Mouse (Mus musculus) c-Kit-positive CD71-negative TER-119-negative erythroid progenitor cells, embryonic 14.5 days (primary cell): ENCODE measurements around the gene Gatd1.
"Not testable (repeated sequence)": the region's sequence is repeated elsewhere in the genome, so short reads cannot be mapped to it uniquely, and the experiment has no call there.

ENCODE experiments used
- DNase-seq: peaks from one replicate; pipeline ENCODE4 v3.0.0-alpha.2; 2013; ENCODE audit warnings: low read depth

Gatd1 gene

DNA sequence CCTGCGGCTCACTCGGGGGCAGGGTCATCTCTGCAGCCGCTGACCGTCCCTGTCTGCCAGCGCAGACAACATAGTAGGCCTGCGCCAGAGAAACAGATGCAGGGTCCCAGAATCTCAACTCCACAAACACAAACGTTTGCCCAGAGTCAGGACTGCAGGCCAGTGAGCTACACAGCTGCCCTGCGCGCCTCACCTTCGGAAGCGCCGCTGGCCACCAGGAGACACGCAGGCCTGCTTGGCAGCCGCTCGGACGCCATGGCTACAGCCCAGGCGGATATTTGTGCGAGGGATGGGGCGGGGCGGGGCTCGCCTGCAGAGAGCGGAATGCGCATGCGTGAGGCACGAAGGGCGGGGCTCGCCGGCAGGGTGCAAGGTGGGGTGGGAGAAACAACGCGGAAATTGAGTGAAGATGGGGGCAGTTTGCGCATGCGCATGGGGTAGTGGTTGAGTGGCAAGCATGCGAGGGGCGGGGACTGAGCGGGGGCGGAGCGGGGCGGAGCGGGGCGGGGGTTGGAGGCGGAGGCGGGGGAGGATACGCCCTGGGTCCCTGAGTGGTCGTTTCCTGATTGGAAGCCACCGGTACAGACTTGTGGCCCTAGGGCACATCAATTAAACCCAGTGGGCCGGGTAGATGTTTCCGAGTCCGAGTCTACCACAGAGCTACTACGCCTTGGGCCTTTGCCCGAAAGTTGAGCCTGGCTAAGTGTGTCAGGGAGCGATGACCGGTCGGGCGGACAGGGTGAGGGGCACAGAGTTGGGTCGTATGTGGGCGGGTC lies at the start of gene Gatd1:
Gene Gatd1, minus strand, starts transcription at position 328 of the 776 bp plus-strand sequence.
- peak; percentile 100 for DNase-seq

GRCm38 (mm10) chr7:141462333-141462821 lies 48.4 kb upstream of the Gatd1 start:
- no peak for DNase-seq

DNA sequence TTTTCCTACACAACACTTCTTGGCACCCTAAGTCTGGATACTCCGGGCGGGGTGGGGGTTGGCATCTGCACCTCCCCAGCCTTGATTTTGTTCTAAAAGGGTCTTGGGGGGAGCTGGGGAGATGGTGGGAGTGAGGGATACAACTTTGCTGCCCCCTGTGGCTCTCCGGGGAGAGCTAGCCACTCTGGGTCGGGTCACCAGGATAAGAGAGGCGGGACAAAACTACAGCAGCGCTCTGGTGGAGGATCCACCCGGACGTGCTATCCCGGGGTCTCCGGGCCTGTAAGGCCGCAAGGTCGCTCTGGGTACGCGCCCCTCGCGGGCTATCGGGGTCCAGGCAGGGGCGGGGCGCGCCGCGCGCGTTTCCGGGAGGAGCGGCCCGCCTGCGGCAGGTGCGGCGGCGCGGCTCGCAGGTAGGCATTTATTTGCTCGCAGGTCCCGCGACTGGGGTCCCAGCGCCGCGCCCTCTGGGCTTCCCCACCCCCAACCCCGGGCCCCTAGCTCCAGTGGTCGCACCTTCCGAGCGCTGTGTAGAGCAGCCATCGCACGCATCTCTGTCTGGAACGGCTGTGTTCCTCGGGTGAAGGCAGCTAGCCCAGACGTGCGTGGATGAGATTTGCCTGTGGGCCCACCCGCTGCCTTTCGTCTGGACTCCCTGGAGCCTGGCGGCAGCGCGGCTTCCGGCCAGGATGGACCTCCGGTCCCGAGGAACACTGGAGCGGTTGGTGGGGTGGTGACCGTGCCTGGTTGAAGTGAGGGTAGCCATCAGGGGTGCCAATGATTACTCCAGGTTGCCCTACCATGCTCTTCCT lies 47.8 kb upstream of the Gatd1 start:
- DNase-seq = no peak

- DNase-seq = no peak
Observed at GRCm38 (mm10) chr7:141460391-141461113, 46.6 kb upstream of the Gatd1 start, which contains the start of gene Cracr2b. Cracr2b (plus strand) TSS chr7:141461094.

DNA sequence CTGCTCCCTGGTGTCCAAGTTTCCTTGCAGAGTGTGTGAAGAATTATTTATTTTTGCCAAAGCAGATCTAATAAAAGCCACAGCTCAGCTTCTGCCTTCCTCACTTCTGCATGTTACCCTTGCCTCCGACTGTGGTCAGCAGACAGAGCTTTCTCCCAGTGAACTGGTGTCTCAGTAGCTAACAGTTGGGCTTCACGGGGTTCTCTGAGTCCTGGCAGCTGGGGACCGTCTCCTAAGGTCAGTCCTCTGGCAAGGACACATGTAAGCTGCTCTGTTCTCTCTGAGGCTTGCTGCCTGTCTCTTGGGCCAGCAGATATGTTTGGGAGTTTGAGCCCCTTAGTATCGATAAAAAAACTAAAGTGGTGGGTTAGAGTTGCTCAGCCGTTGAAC lies 46.1 kb upstream of the Gatd1 start:
- DNase-seq = no peak

DNA sequence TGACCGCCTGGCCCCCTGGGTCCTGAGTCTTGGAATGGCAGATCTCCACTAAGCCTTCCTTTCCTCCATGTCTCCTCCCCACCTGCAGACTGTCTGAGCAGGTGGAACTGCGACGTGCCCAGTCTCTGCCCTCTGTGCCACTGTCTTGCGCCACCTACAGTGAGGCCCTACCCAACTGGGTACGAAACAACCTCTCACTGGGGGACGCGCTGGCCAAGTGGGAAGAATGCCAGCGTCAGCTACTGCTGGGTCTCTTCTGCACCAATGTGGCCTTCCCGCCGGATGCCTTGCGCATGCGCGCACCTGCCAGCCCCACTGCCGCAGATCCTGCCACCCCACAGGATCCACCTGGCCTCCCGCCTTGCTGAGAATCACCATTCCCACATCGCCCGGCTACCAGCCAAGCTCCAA lies 45.4 kb upstream of the Gatd1 start:
- no peak for DNase-seq

- no peak for DNase-seq
Observed at GRCm38 (mm10) chr7:141458661-141459060, 44.7 kb upstream of the Gatd1 start.

- DNase-seq = no peak
Observed at GRCm38 (mm10) chr7:141457986-141458660, 44.2 kb upstream of the Gatd1 start.

- no peak for DNase-seq
Observed at GRCm38 (mm10) chr7:141457236-141457635, 43.3 kb upstream of the Gatd1 start.

DNA sequence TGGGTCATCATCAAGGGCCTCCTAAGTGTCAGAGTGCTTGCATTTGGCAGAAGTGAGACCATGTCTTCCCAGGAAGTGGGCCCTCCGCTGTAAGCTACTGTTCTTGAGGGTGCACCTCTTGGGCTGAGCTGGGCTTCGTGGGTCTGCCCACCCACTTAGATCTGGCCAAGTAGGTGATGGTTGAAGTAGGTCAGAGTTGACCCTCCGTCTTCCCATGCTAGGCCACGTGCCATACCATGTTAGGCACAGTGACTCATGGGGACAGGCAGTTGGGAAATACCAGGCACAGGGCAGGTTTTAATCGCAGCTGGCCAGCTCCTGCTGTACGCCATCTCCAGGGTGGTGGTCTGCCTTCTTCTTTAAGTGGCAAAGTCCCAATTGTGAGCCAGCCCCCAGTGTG lies 42.8 kb upstream of the Gatd1 start:
- DNase-seq = no peak

- no peak for DNase-seq
Observed at GRCm38 (mm10) chr7:141455610-141456314, 41.8 kb upstream of the Gatd1 start.

GRCm38 (mm10) chr7:141454967-141455551 lies 41.1 kb upstream of the Gatd1 start, which contains the start of gene Pnpla2:
Pnpla2 (plus strand) TSS chr7:141455198.
- DNase-seq = peak; percentile 89

GRCm38 (mm10) chr7:141453636-141454035 lies 39.7 kb upstream of the Gatd1 start:
- DNase-seq = no peak

DNA sequence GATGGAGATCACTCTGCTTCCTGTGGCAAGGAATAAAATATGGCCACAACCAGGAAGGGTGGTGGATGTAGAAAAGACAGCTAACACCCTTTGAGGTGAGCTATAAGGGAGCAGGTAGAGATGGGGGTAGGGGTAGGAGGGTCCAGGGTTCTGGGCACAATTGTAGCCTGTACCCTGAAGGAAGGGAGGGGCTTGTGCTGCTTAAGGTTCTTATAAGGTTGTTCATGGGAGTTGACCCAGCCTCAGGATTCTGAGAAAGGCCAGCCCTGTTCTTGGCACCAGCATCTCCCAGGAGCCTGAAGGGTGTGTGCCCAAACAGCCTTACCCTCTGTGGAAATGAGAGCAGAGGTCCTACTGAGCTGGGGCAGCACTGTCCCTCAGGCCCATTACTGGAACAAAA lies 38.0 kb upstream of the Gatd1 start:
- no peak for DNase-seq

DNA sequence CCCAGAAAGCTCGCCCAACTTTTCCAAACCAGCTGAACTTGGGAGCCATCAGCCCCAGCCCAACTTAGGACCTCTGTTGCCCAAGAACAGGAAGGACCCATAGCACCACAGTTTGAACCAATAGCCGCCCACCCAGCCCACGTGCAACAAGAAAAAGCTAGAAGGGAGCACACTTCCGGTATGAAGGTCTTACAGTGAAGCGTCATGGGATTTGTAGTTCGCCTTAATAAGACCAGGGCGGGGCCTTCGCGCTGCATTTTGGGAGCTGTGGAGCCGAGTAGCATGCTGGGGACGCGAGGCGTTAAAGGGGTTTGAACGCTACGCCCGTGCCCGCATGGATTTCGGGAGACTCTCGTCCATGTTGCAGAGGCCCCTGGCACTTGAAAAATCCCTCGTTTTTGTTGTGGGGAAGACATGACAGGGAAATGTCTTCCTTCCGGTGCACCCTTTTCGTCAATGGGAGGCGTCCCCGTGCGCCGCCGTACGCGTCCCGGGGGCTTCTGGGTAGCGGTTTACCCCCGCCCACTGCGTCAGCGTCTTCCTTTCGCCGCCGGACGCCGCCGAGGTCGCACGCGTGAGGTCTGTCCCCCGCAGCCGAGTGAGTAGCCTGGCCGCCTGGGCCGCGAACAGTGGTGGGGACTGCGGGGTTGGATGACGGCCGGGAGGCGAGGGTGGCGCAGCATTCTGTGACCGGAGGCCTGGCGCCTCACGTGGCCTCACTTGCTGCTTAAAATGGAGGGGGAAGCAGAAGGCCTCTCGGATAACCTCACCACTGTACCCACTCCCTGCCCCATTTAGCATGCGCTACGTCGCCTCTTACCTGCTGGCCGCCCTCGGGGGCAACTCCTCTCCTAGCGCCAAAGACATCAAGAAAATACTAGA lies 33.4 kb upstream of the Gatd1 start, which contains the start of gene Rplp2:
Gene Rplp2, plus strand, starts transcription at position 261 of the 882 bp plus-strand sequence.
- peak; percentile 87 for DNase-seq

DNA sequence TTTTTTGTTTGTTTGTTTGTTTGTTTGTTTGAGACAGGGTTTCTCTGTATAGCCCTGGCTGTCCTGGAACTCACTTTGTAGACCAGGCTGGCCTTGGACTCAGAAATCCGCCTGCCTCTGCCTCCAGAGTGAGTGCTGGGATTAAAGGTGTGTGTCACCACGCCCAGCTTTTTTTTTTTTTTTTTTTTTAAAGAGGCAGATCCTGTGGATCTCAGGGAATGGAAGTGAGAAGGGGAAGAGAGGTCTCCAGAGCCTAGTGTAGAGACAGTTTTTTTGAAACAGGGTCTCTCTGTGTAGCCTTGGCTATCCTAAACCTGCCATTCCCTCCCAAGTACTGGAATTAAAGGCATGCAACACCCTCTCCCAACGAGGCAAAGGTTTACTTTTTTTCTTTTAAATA lies 32.4 kb upstream of the Gatd1 start:
- DNase-seq = not testable (repeated sequence)

GRCm38 (mm10) chr7:141443828-141444237 lies 29.9 kb upstream of the Gatd1 start, which contains the start of gene Pidd1:
Pidd1 (minus strand) TSS chr7:141444025.
- DNase-seq = peak; percentile 64

DNA sequence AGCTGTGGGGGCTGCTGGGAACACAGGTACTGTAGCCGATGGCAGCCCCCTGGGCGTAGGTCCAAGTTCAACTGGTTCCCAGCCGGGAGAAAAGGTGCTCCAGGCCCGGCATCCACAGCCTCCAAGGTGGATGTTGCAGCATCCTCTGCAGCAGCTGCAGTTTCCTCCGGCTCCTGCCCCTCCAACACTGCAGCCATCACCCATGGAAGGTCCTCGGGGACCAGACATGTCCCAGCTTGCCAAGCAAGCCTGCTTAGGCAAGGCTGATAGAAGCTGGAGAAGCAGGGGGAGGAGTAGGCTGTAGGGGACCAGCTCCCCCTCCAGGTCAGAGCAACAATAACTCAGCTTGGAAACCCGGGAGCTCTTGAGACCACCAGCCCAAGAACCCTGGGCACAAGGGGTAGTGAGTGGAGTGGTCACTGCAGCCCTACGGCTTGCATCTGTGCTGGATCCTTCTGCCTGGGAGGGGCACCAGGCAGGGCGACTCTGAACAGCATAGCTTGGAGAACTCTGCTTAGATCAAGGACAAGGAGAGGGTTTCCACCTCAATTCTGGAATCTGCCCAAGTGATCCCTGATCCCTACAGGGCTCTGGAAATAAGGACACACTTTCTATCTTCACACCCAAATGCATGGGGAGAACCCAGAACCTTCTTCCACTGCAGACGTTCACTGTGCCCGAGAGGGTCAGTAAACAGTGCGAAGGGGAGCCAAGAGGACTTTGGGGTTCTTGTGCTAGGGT lies 29.3 kb upstream of the Gatd1 start:
- peak; percentile 42 for DNase-seq

DNA sequence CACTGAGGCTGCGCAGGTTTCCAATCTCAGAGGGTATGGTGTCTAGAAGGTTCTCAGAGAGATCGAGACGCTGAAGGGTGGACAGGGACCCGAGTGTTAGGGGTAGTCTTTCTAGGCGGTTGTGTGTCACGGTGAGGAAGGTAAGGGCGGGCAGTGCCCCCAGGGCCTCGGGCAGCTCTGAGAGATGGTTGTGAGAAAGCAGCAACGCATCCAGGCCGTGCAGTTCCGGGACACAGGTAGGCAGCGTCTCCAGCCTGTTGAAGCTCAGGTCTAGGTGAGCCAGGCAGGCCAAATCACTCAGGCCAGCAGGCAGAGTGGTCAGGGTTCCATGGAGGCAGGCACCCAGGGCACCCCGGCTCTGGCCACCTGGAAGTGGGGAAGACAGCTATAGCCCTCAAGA lies 28.3 kb upstream of the Gatd1 start:
- no peak for DNase-seq
